Mouse (Mus musculus): ENCODE measurements at regions not wholly inside any gene's neighbourhood (a gene's known extent, or its start where the extent isn't known, plus 50 kb on each side); places are given as distances from the start of the nearest gene placed in this dataset.
"Not testable (repeated sequence)": the region's sequence is repeated elsewhere in the genome, so short reads cannot be mapped to it uniquely, and the experiment has no call there.

DNA sequence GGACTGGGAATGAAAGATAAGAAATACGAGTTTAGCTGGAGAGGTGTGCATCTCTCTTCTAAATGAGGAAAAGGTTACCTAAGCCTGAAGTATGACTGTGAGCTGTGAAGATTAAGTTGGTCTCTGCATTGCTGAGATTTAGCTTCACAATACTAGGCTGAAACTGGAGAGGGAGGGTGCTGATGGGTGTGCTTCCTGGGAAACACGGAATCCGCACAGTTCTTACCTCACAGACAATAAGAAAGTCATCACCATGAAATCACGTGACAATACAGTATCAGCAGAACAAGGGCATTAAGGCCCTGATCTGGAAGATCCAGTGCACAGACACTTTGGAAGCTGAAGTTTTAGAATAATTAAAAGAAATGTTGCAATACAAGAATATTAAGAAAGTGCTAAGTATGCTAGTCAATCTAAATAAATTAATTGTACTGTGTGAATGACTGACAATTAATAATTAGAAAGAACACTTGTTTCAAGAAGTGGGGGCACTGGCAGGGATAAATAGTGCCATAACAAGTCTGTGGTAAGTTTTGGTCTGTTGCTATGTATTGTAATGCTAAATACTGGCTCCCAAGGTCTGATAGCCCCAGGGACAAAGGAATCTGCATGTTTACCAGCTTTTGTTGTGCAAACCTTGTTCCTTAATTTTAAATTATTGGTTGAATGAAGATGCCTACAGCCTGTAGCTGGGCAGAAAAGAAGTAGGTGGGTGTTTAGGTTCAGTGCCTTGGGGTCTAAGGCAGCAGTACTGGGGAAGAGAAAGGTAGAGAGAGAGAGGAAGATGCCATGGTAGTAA lies 66.0 kb upstream of the Thsd7a start:
- WGBS, result 66% methylated on average over 4 of the region's 4 CpGs
- H3K4me1 ChIP-seq (ENCODE audit: control insufficient read depth, insufficient read depth, low read length), result no peaks in the 10 kb centered on the region
- no peak overlapping the region for H3K27ac ChIP-seq (ENCODE audit: low read depth, low read length)
- H3K9me3 ChIP-seq (ENCODE audit: control insufficient read depth, low read length), result no peaks in the 10 kb centered on the region
- no peaks in the 10 kb centered on the region for H3K27me3 ChIP-seq (ENCODE audit: control insufficient read depth, insufficient read depth, low read length)
- ATAC-seq (ENCODE audit: insufficient read depth, low FRiP score, low TSS enrichment) (no peak), DNase-seq (ENCODE audit: low spot score) (no peak)
- H3K9ac ChIP-seq (ENCODE audit: low read length), result no peak overlapping the region
- H3K4me3 ChIP-seq (ENCODE audit: low read depth, low read length), result no peak overlapping the region
- no peaks in the 10 kb centered on the region for H3K36me3 ChIP-seq (ENCODE audit: control insufficient read depth, insufficient read depth, low read length)
- no peak overlapping the region for H3K4me2 ChIP-seq (ENCODE audit: low read depth)

GRCm38 (mm10) chr6:12813781-12814180 lies 64.6 kb upstream of the Thsd7a start:
- H3K4me1 ChIP-seq (ENCODE audit: control insufficient read depth, insufficient read depth, low read length); ATAC-seq (ENCODE audit: insufficient read depth, low FRiP score, low TSS enrichment); H3K27me3 ChIP-seq (ENCODE audit: control insufficient read depth, insufficient read depth, low read length); DNase-seq (ENCODE audit: low spot score); H3K36me3 ChIP-seq (ENCODE audit: control insufficient read depth, insufficient read depth, low read length); H3K9me3 ChIP-seq (ENCODE audit: control insufficient read depth, low read length); H3K4me2 ChIP-seq (ENCODE audit: low read depth); H3K4me3 ChIP-seq (ENCODE audit: low read depth, low read length); H3K27ac ChIP-seq (ENCODE audit: low read depth, low read length); H3K9ac ChIP-seq (ENCODE audit: low read length): not testable (repeated sequence)
- 79% methylated on average over 5 of the region's 5 CpGs for WGBS

DNA sequence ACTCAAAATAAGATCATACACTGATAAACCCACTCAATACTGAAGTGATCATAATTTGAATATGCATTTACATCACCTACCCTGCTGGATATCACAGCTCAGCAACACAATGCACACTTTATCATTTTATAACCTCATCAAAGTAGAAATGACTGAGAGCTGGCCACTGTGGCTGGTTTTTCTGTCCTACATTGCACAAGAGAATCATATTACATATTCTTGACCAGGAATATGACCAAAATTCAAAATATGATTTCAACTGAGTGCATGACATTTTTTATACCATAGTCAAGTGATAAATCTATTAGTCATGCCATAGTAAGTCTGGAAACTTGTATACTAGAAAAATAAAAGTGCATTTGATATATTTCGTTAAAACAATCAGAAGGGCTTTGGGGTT lies 63.3 kb upstream of the Thsd7a start:
- Histone ChIP-seq H3K4me1 (ENCODE audit: control insufficient read depth, insufficient read depth, low read length) (no peaks in the 10 kb centered on the region), H3K9ac (ENCODE audit: low read length) (no peak overlapping the region), H3K4me2 (ENCODE audit: low read depth) (no peak overlapping the region), H3K9me3 (ENCODE audit: control insufficient read depth, low read length) (no peaks in the 10 kb centered on the region), H3K36me3 (ENCODE audit: control insufficient read depth, insufficient read depth, low read length) (no peaks in the 10 kb centered on the region), H3K27ac (ENCODE audit: low read depth, low read length) (no peak overlapping the region), H3K4me3 (ENCODE audit: low read depth, low read length) (no peak overlapping the region), H3K27me3 (ENCODE audit: control insufficient read depth, insufficient read depth, low read length) (no peaks in the 10 kb centered on the region)
- ATAC-seq (ENCODE audit: insufficient read depth, low FRiP score, low TSS enrichment) (no peak), DNase-seq (ENCODE audit: low spot score) (no peak)
- whole genome bisulfite sequencing, result 89% methylated on average over 1 of the region's 1 CpGs

DNA sequence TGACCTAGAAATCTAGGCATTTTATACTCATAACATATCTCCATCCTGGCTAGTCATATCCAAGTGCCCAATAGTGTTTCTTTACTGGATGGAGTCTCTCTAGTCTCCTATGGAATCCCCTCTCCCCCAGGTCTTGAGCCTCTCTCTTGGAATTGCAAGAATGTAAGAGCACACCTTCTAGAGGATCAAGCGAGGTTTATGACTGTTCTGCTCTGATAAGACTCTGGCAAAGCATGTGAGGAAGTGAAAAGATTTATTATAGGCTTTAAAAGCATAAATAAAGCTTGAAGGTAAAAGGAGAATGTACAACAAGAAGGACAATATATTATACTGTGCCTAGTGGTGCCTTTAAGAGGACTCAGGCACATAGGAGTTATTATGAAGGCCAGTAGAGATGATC lies 62.8 kb upstream of the Thsd7a start:
- 74% methylated on average over 1 of the region's 1 CpGs for WGBS
- no peaks in the 10 kb centered on the region for H3K9me3 ChIP-seq (ENCODE audit: control insufficient read depth, low read length)
- no peak overlapping the region for H3K27ac ChIP-seq (ENCODE audit: low read depth, low read length)
- H3K27me3 ChIP-seq (ENCODE audit: control insufficient read depth, insufficient read depth, low read length), result no peaks in the 10 kb centered on the region
- no peak overlapping the region for H3K4me2 ChIP-seq (ENCODE audit: low read depth)
- H3K9ac ChIP-seq (ENCODE audit: low read length), result no peak overlapping the region
- no peaks in the 10 kb centered on the region for H3K36me3 ChIP-seq (ENCODE audit: control insufficient read depth, insufficient read depth, low read length)
- no peak overlapping the region for H3K4me3 ChIP-seq (ENCODE audit: low read depth, low read length)
- no peak for ATAC-seq (ENCODE audit: insufficient read depth, low FRiP score, low TSS enrichment)
- DNase-seq (ENCODE audit: low spot score), result no peak
- H3K4me1 ChIP-seq (ENCODE audit: control insufficient read depth, insufficient read depth, low read length), result no peaks in the 10 kb centered on the region

GRCm38 (mm10) chr6:12809601-12810000 lies 60.4 kb upstream of the Thsd7a start:
- no peak overlapping the region for H3K4me2 ChIP-seq (ENCODE audit: low read depth)
- H3K36me3 ChIP-seq (ENCODE audit: control insufficient read depth, insufficient read depth, low read length), result no peaks in the 10 kb centered on the region
- no peaks in the 10 kb centered on the region for H3K27me3 ChIP-seq (ENCODE audit: control insufficient read depth, insufficient read depth, low read length)
- no peak overlapping the region for H3K9ac ChIP-seq (ENCODE audit: low read length)
- ATAC-seq (ENCODE audit: insufficient read depth, low FRiP score, low TSS enrichment) (peak; percentile 60), DNase-seq (ENCODE audit: low spot score) (peak; percentile 28)
- no peak overlapping the region for H3K27ac ChIP-seq (ENCODE audit: low read depth, low read length)
- no peaks in the 10 kb centered on the region for H3K9me3 ChIP-seq (ENCODE audit: control insufficient read depth, low read length)
- H3K4me1 ChIP-seq (ENCODE audit: control insufficient read depth, insufficient read depth, low read length), result no peaks in the 10 kb centered on the region
- H3K4me3 ChIP-seq (ENCODE audit: low read depth, low read length), result no peak overlapping the region
- 60% methylated on average over 5 of the region's 5 CpGs for WGBS

All from neural tube, embryonic 11.5 days (tissue).